Mouse (Mus musculus): Measurements from ENCODE around the gene Rfx2.

- TF ChIP-seq GATA1 (IDR thresholded peaks at IDR 0.05; ENCODE audit: borderline replicate concordance, low read length) (no peak), FLI1 (IDR thresholded peaks at IDR 0.05; ENCODE audit: low read length) (no peak)
These were observed 90.0 kb downstream of the Rfx2 start for GRCm38 (mm10) chr17:56740788-56741160.
